Mouse (Mus musculus) large intestine, adult 2 months (tissue): Measurements from ENCODE around the gene Pde4d. TPM values are rescaled to one million over a fixed set of nuclear protein-coding genes. Genes with fewer than 3 reads are reported as not detected.

Experiments
- DNase-seq: peaks from one replicate; pipeline ENCODE4 v3.0.0-alpha.2; 2012; ENCODE audit warnings: low read depth, low spot score
- WGBS: fragments of 180-500 bp; shearing (Covaris S2); methylation state at CpG from one replicate; pipeline ENCODE4 v1.1.7; 2018; 5-methylcytosine and 5-hydroxymethylcytosine counted together
- polyA plus RNA-seq: library from polyadenylated mRNA; depleted of rRNA; stranded (reverse); fragments of >200 nt; gene quantifications from 2 replicates; pipeline ENCODE4 v1.2.3, GENCODE M21; 2012

Pde4d gene
- polyA plus RNA-seq, 1 experiment: 7.7 TPM

DNA sequence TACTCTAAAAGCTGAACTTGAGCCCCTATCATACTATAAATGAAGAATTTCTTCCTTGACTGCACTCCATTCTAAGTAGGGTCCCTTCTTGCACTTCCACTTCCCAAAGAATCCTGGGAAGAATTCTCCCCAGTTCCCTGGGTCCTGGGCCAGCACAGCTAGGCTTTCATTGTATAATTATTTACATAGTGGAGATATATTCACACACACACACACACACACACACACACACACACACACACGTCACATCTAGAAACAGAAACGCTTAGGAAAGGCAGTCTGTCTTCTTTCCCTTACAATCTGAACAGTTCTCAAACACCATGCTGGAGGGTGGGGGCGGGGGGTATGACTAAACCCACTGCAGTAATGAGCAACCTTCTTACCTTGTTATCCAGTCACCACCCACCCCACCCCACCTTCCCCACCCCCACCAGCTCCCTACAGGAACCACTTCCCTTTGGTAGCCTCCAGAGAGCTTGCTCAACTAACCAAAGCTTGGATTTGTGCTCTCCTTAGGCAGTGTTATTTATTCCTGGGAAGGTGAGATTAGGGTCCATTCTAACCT is 868.8 kb downstream of the Pde4d start:
- WGBS: 40% methylated on average over 3 of the region's 3 CpGs
- DNase-seq: no peak

DNA sequence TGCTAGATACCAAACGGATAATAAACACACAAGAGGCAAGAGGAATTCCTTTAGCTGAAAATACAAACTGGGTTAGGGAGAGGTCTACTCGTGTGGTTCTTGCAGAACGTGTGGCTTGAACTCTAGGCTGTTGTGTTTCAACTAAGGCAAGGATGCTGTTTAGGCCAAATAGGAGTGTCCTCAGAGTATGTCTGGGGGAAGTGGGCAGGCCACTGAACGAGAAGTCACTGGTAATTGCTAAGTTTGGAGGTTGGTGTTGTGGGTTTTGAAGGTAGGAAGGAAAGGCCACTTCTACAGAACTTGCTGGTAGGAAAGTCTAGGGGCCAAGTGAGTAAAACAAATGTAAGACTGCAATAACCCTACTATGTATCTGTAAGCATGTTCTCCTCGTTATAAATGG is 876.3 kb downstream of the Pde4d start:
- 82% methylated on average over 5 of the region's 5 CpGs for WGBS
- no peak for DNase-seq

GRCm38 (mm10) chr13:109331563-109331962 is 881.8 kb downstream of the Pde4d start:
- DNase-seq: no peak
- WGBS: 45% methylated on average over 1 of the region's 1 CpGs

- WGBS: 62% methylated on average over 3 of the region's 3 CpGs
- DNase-seq: no peak
Observed at GRCm38 (mm10) chr13:109341902-109342301, 892.2 kb downstream of the Pde4d start.

DNA sequence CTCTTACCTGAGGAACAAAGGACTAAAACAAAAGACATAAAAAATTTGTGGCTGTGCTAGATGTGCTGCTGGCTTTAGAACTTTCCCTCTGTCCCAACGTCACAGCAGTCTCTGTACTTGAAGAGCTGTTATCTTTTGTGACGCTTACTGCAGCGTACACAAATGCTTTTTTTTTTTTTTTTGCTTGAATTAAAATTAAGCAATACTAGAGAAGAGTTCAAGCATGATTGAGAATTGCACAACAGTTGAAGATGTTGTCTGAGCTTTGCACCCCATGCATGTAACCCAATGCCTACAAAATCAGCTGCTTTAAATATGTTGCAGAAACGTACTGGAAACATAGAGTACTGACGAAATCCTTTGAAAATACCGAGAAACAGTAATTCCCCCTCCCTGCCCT is 892.7 kb downstream of the Pde4d start:
- no peak for DNase-seq
- 54% methylated on average over 6 of the region's 6 CpGs for WGBS

DNA sequence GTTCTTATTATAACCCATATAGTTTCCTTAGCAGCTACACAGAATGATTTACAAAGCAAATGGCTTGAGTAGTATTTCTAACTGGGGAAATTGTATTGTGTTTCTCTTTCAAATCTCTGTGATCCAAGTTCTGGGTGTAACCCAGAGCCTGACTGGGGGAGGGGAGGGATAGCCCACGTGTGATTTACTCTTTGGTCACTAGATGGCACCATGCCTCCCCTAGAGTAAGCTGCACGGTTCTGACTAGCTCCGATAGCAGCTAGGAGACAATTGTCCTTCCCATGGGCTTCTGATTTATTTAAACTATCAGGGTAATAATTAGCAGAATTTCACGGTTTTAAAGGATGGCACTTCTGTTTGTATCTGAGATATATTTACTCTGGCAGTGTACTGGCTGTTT is 893.8 kb downstream of the Pde4d start:
- WGBS: 2% methylated on average over 4 of the region's 4 CpGs
- DNase-seq: peak; percentile 70

DNA sequence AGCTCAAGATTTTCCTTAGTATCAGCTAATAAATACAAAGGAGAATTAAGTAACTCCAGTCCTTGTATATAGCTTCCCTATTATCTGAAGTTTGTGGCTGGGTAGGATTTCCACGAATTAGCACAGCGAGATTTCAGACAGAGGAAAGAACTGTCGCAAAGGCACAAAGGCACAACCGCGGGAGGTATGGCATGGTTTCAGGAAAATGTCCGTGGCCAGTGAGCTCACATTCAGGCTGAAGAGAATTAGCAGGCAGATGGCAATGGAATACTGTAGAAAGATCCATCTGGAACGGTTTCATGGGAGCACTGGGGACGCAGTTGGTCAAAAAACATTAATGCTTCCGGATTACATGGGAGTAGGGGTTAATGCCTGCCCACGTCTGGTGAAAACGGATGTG is 898.0 kb downstream of the Pde4d start:
- no peak for DNase-seq
- 74% methylated on average over 11 of the region's 11 CpGs for WGBS

DNA sequence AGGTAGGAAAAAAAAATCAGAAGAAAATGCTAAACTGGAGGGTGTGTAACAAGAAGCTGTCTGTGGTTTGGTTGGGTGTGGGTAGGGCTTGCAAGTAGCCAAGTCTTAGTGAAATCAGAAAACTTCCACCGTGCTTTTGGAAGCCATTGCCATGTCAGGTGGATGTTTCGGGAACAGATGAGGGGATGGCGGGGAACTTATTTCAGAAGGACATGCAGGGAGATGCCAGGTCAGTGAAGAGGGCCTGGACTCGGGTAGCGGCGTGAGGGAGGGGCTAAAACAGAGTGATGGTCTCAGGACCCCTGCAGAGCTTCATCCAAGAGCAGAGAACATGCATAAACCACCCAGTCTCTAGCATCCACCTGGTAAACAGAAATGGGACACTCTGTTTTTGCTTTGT is 898.6 kb downstream of the Pde4d start:
- WGBS: 89% methylated on average over 6 of the region's 6 CpGs
- no peak for DNase-seq

DNA sequence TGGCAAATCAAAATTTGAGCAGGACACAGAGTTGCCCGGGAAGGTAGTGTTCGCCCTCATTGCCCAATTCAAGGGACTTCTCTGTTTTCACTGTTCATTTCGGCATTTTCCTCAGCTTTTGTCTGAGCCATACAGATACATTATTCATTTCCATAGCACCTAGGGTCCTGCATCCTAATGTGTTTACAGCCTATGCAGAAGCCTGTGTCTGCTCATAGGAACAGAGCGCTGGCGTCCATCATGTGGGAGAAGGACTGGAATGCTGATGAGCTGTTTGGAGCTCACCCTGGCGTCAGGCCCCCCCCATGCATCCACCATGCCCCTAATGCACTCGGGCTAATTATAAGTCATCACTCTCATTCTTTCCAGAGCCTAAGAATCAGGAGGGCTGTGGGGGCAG is 900.4 kb downstream of the Pde4d start:
- no peak for DNase-seq
- WGBS: 82% methylated on average over 7 of the region's 7 CpGs

- WGBS: 69% methylated on average over 7 of the region's 7 CpGs
Observed at GRCm38 (mm10) chr13:109354017-109354416, 904.3 kb downstream of the Pde4d start.

GRCm38 (mm10) chr13:109356252-109356651 is 906.5 kb downstream of the Pde4d start:
- DNase-seq: no peak

More at GRCm38 (mm10) chr13:109354017-109354416, 904.3 kb downstream of the Pde4d start:
- DNase-seq: no peak

GRCm38 (mm10) chr13:109359994-109360393 is 910.2 kb downstream of the Pde4d start:
- 70% methylated on average over 2 of the region's 2 CpGs for WGBS
- no peak for DNase-seq

More at GRCm38 (mm10) chr13:109356252-109356651, 906.5 kb downstream of the Pde4d start:
- WGBS: 76% methylated on average over 7 of the region's 7 CpGs

DNA sequence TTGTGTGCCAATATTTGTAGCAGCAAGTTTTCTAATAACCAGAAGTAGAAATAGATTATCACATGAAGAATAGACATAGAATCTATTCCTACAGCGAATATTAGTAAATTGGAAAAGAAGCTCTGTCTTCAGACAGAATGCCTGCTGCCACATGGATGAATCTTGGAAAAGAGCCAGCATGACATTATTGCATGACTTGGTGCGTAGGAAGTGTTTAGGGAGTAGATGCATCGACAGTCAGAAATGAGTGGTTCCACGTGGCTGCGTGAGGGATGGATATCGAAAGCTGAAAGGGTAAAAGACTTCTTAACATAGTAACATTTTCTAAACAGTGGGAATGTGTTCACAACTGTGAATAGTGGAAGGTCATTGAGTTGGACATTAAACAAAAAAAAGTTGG is 912.6 kb downstream of the Pde4d start:
- WGBS: 69% methylated on average over 6 of the region's 6 CpGs
- DNase-seq: no peak

DNA sequence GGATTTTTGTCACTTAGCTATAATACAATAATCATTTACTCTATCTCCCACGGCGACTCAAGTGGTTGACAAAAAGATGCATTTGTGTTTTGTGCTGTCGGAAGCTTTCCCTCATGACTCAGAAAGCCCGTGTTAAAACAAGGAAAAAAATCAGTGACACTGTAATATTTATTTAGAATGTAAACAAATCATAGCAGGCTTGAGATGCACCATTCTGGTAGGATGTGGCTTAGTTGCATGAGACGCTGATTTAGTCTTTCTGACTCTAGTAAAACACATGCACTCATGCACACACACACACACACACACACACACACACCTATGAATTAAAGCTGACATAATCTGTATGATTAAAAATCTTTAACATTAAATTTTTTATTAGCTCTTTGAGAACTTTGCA is 924.7 kb downstream of the Pde4d start:
- WGBS: 60% methylated on average over 5 of the region's 5 CpGs
- no peak for DNase-seq

DNA sequence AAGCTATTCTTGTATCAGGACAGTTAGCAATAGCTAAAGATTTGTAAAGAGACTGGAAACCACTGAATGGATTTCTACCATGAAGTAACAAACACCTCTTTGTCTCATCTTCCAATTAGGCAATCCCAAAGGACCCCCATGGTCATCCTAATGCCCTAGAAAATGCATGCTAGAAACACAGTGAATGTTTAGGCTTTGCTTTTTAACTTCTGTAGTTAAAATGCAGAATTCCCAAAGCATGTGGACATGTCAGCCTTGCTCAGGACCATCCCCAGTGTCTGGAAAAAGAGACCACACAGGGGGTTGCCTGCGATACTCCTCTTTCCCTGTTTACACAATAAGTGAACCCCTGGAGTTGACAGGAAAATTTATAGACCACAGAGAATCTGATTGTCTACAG is 926.9 kb downstream of the Pde4d start:
- no peak for DNase-seq
- 68% methylated on average over 1 of the region's 1 CpGs for WGBS

DNA sequence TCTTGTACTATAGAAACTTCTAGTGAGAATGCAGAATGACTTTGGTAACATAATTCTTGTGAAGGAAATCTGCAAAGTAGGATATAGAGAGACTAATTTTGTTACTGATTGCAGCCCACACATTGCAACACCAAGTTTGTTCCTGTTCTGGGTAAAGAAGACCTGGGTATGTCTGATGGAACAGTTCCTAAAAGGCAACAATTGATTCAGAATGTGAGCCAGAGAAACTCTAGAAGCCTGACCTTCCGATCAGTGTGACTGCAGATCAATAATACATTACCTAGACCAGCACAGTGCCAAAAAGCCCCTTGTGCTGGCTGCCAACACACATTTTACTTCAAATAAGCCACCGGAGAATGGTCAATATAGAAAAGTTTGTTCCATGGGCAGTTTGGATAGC is 930.4 kb downstream of the Pde4d start:
- no peak for DNase-seq
- 95% methylated on average over 2 of the region's 2 CpGs for WGBS

GRCm38 (mm10) chr13:109388626-109389220 is 939.0 kb downstream of the Pde4d start:
- peak; percentile 10 for DNase-seq
- WGBS: 44% methylated on average over 8 of the region's 8 CpGs

DNA sequence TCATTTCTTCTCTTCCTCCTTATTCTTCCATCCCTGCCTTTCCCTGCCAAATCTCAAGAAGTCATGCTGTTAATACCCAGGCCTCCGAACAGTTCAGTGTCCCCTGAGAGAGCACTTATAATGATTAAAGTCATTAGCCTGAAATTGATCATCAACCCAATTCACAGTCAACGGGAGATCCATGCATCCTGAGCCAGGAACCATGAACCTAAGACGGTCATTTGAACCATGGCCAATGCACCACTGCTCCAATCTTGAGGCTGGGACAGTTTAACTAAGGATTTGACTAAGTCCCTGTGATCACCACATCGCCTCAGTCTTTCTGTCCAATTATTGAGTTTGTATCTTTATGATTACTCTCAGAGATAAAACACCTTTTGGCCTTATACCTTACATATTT is 952.6 kb downstream of the Pde4d start:
- WGBS: 89% methylated on average over 4 of the region's 4 CpGs
- no peak for DNase-seq

- no peak for DNase-seq
- 72% methylated on average over 2 of the region's 2 CpGs for WGBS
Observed at GRCm38 (mm10) chr13:109402936-109403335, 953.2 kb downstream of the Pde4d start.

DNA sequence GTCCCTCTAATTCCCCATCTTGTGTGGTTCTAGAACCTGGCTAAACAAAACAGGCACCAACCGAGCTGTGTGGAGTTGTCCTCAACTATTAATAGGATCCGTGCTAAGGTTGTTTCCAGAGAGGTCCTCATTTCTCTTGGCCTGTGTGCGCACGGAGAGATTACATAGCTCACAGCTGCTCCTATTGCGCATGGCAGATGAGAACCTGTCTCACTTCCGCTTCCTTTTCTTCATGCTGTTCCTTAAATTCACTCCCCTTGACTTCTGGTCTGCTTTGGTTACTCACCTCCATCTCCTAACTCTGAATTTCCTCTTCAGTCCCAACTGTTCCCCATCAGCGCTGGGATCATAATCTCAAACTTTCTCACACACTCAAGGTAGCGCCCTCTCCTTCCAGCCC is 956.6 kb downstream of the Pde4d start:
- DNase-seq: no peak
- 92% methylated on average over 8 of the region's 8 CpGs for WGBS

DNA sequence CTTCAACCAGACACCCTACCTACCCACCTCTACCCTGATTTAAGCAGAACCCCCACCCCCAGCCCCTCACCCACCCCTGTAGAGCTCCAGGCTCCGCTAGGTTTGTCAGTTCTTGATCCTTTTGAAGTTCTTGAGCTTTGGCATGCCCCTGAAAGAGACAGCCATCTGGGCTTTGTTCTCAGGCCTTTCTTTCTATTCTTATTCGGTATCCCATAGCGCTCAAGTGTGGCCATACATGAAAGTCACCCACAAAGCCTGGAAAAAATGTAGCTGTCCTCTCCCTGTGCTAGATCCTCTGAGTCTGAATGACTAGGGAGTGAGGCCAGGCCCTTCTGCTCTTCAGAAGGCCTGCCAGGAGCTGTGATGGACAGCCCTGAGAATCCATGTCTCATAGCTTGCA is 957.6 kb downstream of the Pde4d start:
- WGBS: 91% methylated on average over 3 of the region's 3 CpGs
- DNase-seq: no peak

- no peak for DNase-seq
Observed at GRCm38 (mm10) chr13:109420426-109420825, 970.7 kb downstream of the Pde4d start.

More at GRCm38 (mm10) chr13:109420426-109420825, 970.7 kb downstream of the Pde4d start:
- 98% methylated on average over 3 of the region's 3 CpGs for WGBS
